Mouse (Mus musculus) bone marrow, adult 2 months (tissue): ENCODE measurements around the gene Itpr1.

ENCODE experiments used
- CTCF ChIP-seq: fragments of 200-500 bp; IDR thresholded peaks from 2 replicates; pipeline ENCODE4 v1.5.1; 2011; ENCODE audit warnings: low read length, control low read depth; ENCODE audit not compliant: control insufficient read depth, insufficient read depth
- POLR2A ChIP-seq: fragments of 200-500 bp; IDR thresholded peaks from 2 replicates; pipeline ENCODE4 v1.6.1; 2011; ENCODE audit warnings: low read depth, mild to moderate bottlenecking, control low read depth, low read length, borderline replicate concordance; ENCODE audit not compliant: control insufficient read depth

DNA sequence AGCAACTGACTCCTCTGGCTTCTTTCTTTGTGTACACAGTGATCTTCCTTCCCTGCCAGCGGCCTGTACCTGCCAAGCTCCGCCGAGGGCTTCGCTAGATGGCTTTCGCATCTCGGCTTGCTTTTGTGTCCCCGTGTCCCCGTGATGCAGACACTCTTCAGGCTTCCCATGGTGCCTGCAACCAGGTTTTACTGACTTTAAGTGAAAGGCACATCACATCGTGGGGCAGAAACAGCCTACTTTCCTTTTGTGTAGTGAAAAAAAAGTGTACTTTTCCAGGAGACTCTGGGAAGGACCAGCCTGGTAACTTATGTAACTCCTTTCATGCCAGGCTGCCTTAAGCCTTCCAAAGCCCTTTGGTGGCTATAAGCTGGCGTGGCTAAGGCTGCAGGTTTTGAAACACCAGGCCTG, 113.9 kb downstream of the Itpr1 start:
- no peak for TF ChIP-seq CTCF
- no peak for TF ChIP-seq POLR2A
